Mouse (Mus musculus) liver, embryonic 14.5 days (tissue): ENCODE data around the gene Mfsd12.

ENCODE experiments used
- CTCF ChIP-seq: IDR thresholded peaks from 2 replicates; pipeline ENCODE4 v1.5.1; 2016; ENCODE audit warnings: antibody characterized with exemption, low read depth, control low read depth
- EP300 ChIP-seq: IDR thresholded peaks from 2 replicates; pipeline ENCODE4 v1.6.1; 2016; ENCODE audit warnings: antibody characterized with exemption, low read depth

GRCm38 (mm10) chr10:81392270-81392669 lies 35.0 kb downstream of the Mfsd12 start:
- TF ChIP-seq CTCF (no peak), EP300 (no peak)
